ENCODE assay signal across 8 mouse cellular contexts in genomic region chr13:23423286-23424051, GRCm38 (mm10). TPM values are rescaled to one million over a fixed set of nuclear protein-coding genes. Genes with fewer than 3 reads are reported as not detected.
A peak's percentile ranks its signal among the peaks of the same experiment; 100 is the strongest.
DNase-seq lines count a peak whose midpoint lies in the region; ATAC-seq lines count a peak whose summit lies in the region.

TSS of gene Abt1 (minus strand) at chr13:23423866.

- ATAC-seq in hindbrain, embryonic 14.5 days (ENCODE audit: low FRiP score) = peak; percentile 86

- no peaks in the 10 kb centered on the region for H3K9me3 ChIP-seq in hindbrain, embryonic 14.5 days (ENCODE audit: control insufficient read depth, low read length)

- under 1% methylated on average over 47 of the region's 48 CpGs for WGBS in hindbrain, embryonic 14.5 days

- H3K27ac ChIP-seq in hindbrain, embryonic 14.5 days = peak within 1 kb of the TSS; percentile 40; the same call in 1 of the 2 replicates

- H3K4me1 ChIP-seq in hindbrain, embryonic 14.5 days (replicated peaks; ENCODE audit: control insufficient read depth, insufficient read depth, low read length) = peaks cover 10% of the 10 kb centered on the region

- H3K27me3 ChIP-seq in hindbrain, embryonic 14.5 days (ENCODE audit: control insufficient read depth, insufficient read depth, low read length) = no peaks in the 10 kb centered on the region

- H3K9ac ChIP-seq in hindbrain, embryonic 14.5 days = peak within 1 kb of the TSS; percentile 90

- H3K36me3 ChIP-seq in hindbrain, embryonic 14.5 days (replicated peaks; ENCODE audit: control insufficient read depth, insufficient read depth) = peaks cover 36% of the 10 kb centered on the region

- peak within 1 kb of the TSS; percentile 96 for H3K4me3 ChIP-seq in hindbrain, embryonic 14.5 days (replicated peaks; ENCODE audit: low read length)

- peak within 1 kb of the TSS; percentile 94 for H3K4me2 ChIP-seq in hindbrain, embryonic 14.5 days (replicated peaks)

- peak; percentile 97 for DNase-seq in R1 (ENCODE audit: low read depth, low spot score)
- peak; percentile 98 for DNase-seq in cerebellum, postnatal 14 days
- peak; percentile 87 to 95 for DNase-seq in frontal cortex, postnatal 25 days (ENCODE audit: low spot score in 2 of 2)
- DNase-seq in hindbrain, embryonic 14.5 days (ENCODE audit: low spot score) = peak; percentile 99
- peak; percentile 95 to 97 for DNase-seq in left cerebral cortex, adult 18-20 months (ENCODE audit: low spot score in 2 of 2)
- DNase-seq in lung, postnatal 4 days = peak; percentile 93 to 95
- DNase-seq in retina, postnatal 1 day = peak; percentile 97
- DNase-seq in thymus, postnatal 4 days = peak; percentile 96

RNA-seq across cellular contexts. Expression of gene Abt1, which starts in this region (rescaled TPM):
- 8.5 and 8.9 TPM in 2 replicates for polyA plus RNA-seq in hindbrain, embryonic 14.5 days (2014; fragmentation: Nextera tagmentation; extraction: Ambion mirVana)
- 1 to 10 TPM; 9.0 to 9.5 TPM for total RNA-seq in left cerebral cortex, adult 18-20 months (2021)

Comparison
In these comparisons a context has a peak if more than half of its experiments do, and no peak if none do; other contexts are left out.
1. Peak in every context shown above with its lines: DNase-seq, ATAC-seq, H3K4me3 ChIP-seq and H3K27ac ChIP-seq.